Mouse (Mus musculus) erythroblast, embryonic 14.5 days (primary cell): Measurements from ENCODE around the gene Bet1l. TPM values are rescaled to one million over a fixed set of nuclear protein-coding genes. Genes with fewer than 3 reads are reported as not detected.

Experiments
- H3K27me3 ChIP-seq: 2 replicates; pipeline ENCODE4 v1.6.1; 2012; ENCODE audit warnings: inconsistent platforms; ENCODE audit not compliant: control insufficient read depth
- H3K36me3 ChIP-seq: 2 replicates; pipeline ENCODE4 v1.6.1; 2012; ENCODE audit warnings: mild to moderate bottlenecking, inconsistent platforms; ENCODE audit not compliant: control insufficient read depth
- H3K4me1 ChIP-seq: 2 replicates; pipeline ENCODE4 v1.6.1; 2012; ENCODE audit warnings: inconsistent platforms; ENCODE audit not compliant: control insufficient read depth
- H3K4me3 ChIP-seq: replicated peaks from 2 replicates; pipeline ENCODE3; 2012; ENCODE audit warnings: moderate library complexity, mild to moderate bottlenecking, inconsistent platforms
- H3K9me3 ChIP-seq: 2 replicates; pipeline ENCODE4 v1.6.1; 2012; ENCODE audit warnings: low read length, inconsistent platforms, mixed read lengths; ENCODE audit not compliant: control insufficient read depth
- GATA1 ChIP-seq: IDR thresholded peaks from 2 replicates; pipeline ENCODE4 v1.6.1; 2012; ENCODE audit warnings: low read length, inconsistent platforms, mixed read lengths
- TAL1 ChIP-seq: IDR thresholded peaks from 3 replicates; pipeline ENCODE4 v1.6.1; 2012; ENCODE audit warnings: low read length, inconsistent platforms, mixed read lengths
- polyA plus RNA-seq: library from polyadenylated mRNA; stranded (reverse); fragments of >175 nt; gene quantifications from 2 replicates; pipeline ENCODE4 v1.2.3, GENCODE M21; 2012

Gene Bet1l
- polyA plus RNA-seq, 1 experiment = 1.2 TPM

DNA sequence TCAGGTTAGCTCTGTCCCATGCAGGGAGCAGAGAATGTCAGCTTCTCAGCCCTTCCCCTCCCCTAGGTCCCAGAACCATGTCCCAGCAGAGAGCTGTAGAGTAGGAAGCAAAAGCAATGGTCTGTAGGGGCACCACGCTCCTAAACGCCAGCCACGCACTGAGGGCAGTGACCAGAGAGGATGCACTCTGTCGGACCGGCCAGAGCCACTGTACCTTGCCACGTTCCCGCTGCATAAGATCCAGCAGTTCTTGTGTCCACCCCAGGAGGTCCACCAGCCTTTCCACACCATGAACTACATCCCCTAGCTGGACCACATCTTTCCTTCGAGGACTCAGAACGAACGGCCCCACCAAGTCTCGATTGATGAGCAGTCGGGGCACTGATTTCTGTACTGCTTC, 7.4 kb upstream of the Bet1l start:
- no peaks in the 10 kb centered on the region for H3K27me3 ChIP-seq
- H3K4me1 ChIP-seq = no peaks in the 10 kb centered on the region
- H3K4me3 ChIP-seq = no peak overlapping the region
- peaks cover 94% of the 10 kb centered on the region for H3K36me3 ChIP-seq
- no peaks in the 10 kb centered on the region for H3K9me3 ChIP-seq
- TF ChIP-seq TAL1 (no peak), GATA1 (no peak)

GRCm38 (mm10) chr7:140860728-140861127, 3.4 kb upstream of the Bet1l start:
- H3K36me3 ChIP-seq = peaks cover 78% of the 10 kb centered on the region
- peaks cover 32% of the 10 kb centered on the region for H3K4me1 ChIP-seq
- no peaks in the 10 kb centered on the region for H3K27me3 ChIP-seq

DNA sequence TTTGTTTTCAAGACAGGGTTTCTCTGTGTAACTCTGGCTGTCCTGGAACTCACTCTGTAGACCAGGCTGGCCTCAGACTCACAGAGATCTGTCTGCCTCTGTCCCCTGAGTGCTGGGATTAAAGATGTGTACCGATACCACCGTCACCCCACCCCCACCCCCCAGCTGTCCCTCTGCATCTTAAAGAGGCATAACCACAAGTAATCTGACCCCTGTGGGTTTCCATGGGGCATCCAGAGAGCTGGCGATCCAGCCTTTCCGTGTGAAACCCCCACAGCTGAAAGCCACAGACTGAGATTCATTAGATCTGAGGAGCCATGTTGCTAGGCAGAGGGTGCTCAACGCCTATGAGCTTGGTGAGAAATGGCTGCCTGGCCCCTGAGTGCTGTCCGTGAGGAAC, 2.6 kb upstream of the Bet1l start:
- Histone ChIP-seq H3K4me1 (peaks cover 40% of the 10 kb centered on the region), H3K36me3 (peaks cover 74% of the 10 kb centered on the region), H3K27me3 (no peaks in the 10 kb centered on the region), H3K9me3 (no peaks in the 10 kb centered on the region), H3K4me3 (no peak overlapping the region)
- TF ChIP-seq TAL1 (no peak), GATA1 (no peak)

More at GRCm38 (mm10) chr7:140860728-140861127, 3.4 kb upstream of the Bet1l start:
- Histone ChIP-seq H3K4me3 (no peak overlapping the region), H3K9me3 (no peaks in the 10 kb centered on the region)
- TF ChIP-seq TAL1 = no peak
- no peak for TF ChIP-seq GATA1

- Histone ChIP-seq H3K9me3 (no peaks in the 10 kb centered on the region), H3K4me3 (peak overlapping the region; percentile 79), H3K27me3 (no peaks in the 10 kb centered on the region), H3K36me3 (peaks cover 74% of the 10 kb centered on the region), H3K4me1 (peaks cover 48% of the 10 kb centered on the region)
- no peak for TF ChIP-seq TAL1
- no peak for TF ChIP-seq GATA1
Measured at GRCm38 (mm10) chr7:140858746-140859145, 1.4 kb upstream of the Bet1l start.

DNA sequence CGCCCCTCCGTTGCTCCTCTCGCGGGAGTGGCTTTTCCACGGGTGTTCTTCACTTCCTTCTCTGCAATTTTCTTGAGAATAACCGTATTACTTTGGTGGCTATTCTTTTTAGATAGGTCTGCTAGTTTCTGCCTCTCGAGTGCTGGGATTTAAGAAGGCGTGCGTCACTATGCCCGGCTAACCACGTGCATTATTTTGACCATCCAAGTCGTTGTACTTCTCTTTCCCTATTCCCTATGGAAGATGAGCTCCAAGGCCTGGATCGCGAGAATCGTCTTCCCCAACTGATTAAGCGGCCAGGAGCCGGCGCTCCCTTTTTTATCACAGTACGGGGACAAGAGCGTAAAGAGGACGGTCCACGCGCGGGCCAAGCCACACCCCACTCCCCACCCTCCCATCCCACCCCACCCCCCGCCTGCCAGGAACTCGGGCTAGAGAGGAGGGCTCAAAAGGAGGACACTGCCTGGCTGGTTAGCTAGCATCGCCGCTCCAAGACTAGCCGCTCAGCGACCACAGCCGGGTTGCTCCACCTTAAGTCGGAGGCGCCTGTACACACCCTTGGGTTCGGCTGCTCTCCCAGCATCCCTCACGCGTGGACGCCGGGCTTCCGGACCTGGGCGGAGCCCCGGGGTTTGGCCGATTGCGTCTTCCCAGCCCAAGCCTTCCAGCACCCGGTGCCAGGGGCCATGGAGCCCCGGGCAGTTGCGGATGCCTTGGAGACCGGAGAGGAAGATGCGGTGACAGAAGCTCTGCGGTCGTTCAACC, 410 bp downstream of the Bet1l start, which contains the start of gene Ric8a:
TSS of gene Ric8a (plus strand) at position 173 of the 765 bp plus-strand sequence.
- Histone ChIP-seq H3K27me3 (no peaks in the 10 kb centered on the region), H3K9me3 (no peaks in the 10 kb centered on the region), H3K4me1 (peaks cover 53% of the 10 kb centered on the region), H3K4me3 (peak within 1 kb of the TSS; percentile 79), H3K36me3 (peaks cover 74% of the 10 kb centered on the region)
- no peak for TF ChIP-seq TAL1
- no peak for TF ChIP-seq GATA1

DNA sequence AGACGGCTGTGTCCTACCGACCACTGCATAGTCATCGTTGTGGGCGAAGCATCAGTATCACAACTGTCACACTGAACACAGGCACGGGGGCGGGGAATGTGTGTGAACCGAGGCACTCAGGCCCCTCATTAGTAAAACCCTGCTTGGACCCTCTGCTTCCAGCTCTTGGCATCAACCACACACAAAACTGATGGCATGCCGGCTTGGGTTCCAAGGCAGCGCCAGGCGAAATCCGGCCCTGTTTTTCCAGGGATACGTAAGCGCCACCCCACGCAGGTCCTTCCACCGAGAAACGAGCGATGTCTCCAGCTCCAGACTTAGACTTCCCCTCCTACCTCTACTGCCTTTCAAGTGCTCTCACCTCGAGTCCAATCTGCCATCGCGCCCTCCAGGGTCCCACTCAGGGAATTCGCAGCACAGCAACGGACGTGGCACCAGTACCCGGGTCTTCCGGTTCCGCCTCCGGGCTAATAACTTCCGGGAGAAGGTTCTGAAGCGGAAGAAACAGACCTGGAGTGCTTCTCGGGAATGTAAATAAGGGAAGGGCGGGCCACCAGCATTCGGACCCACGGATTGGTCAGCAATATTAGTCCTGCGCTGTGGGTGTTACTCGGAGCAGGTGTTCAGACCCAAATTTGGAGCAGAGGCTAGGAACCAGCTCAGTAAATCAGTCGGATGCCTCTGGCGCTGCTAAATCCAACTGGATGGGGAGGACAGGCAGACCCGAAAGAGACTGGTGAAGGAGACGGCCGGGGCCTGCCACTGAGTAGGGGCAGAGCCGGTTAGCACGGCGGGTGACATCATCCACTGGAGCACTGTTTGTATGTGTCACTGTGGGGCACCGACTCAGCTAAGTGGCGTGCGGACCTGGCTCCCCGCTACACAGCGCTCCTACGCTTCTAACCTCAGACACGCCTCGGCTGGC, 1.3 kb downstream of the Bet1l start, which contains the start of gene Gm45785:
TSS of gene Gm45785 (minus strand) at position 472 of the 925 bp plus-strand sequence.
- TF ChIP-seq GATA1 = no peak
- no peak for TF ChIP-seq TAL1
- Histone ChIP-seq H3K4me3 (peak within 1 kb of the TSS; percentile 79), H3K9me3 (no peaks in the 10 kb centered on the region), H3K27me3 (no peaks in the 10 kb centered on the region), H3K4me1 (peaks cover 53% of the 10 kb centered on the region), H3K36me3 (peaks cover 72% of the 10 kb centered on the region)

GRCm38 (mm10) chr7:140855181-140855580, 2.2 kb downstream of the Bet1l start:
- TF ChIP-seq TAL1 = no peak
- no peak for TF ChIP-seq GATA1
- Histone ChIP-seq H3K27me3 (no peaks in the 10 kb centered on the region), H3K4me1 (peaks cover 53% of the 10 kb centered on the region), H3K36me3 (peaks cover 66% of the 10 kb centered on the region), H3K9me3 (no peaks in the 10 kb centered on the region), H3K4me3 (peak overlapping the region; percentile 79)

GRCm38 (mm10) chr7:140854483-140854882, 2.9 kb downstream of the Bet1l start:
- Histone ChIP-seq H3K4me3 (peak overlapping the region; percentile 79), H3K36me3 (peaks cover 59% of the 10 kb centered on the region), H3K9me3 (no peaks in the 10 kb centered on the region), H3K4me1 (peaks cover 51% of the 10 kb centered on the region), H3K27me3 (no peaks in the 10 kb centered on the region)
- no peak for TF ChIP-seq GATA1
- no peak for TF ChIP-seq TAL1

- TF ChIP-seq TAL1 (no peak), GATA1 (no peak)
- Histone ChIP-seq H3K36me3 (peaks cover 48% of the 10 kb centered on the region), H3K4me3 (no peak overlapping the region), H3K27me3 (no peaks in the 10 kb centered on the region), H3K4me1 (peaks cover 40% of the 10 kb centered on the region), H3K9me3 (no peaks in the 10 kb centered on the region)
Measured at GRCm38 (mm10) chr7:140853386-140853785, 4.0 kb downstream of the Bet1l start.
